Mouse (Mus musculus) heart, adult 2 months (tissue): ENCODE data around the gene Fa2h. TPM values are rescaled to one million over a fixed set of nuclear protein-coding genes. Genes with fewer than 3 reads are reported as not detected.

ENCODE experiments used
- DNase-seq, 2 experiments: peaks; one replicate each; pipeline ENCODE4 v3.0.0; 2021
- H3K27ac ChIP-seq: fragments of 200-600 bp; 2 replicates; pipeline ENCODE4 v1.8.1; 2022
- H3K27me3 ChIP-seq: fragments of 200-500 bp; 2 replicates; pipeline ENCODE4 v1.6.1; 2012; ENCODE audit warnings: mild to moderate bottlenecking, low read length, inconsistent platforms, mixed read lengths; ENCODE audit not compliant: control insufficient read depth, insufficient read depth
- H3K36me3 ChIP-seq: fragments of 200-500 bp; 2 replicates; pipeline ENCODE4 v1.6.1; 2012; ENCODE audit warnings: low read length, inconsistent platforms; ENCODE audit not compliant: control insufficient read depth, insufficient read depth
- H3K4me1 ChIP-seq: fragments of 200-500 bp; 2 replicates; pipeline ENCODE4 v1.6.1; 2011; ENCODE audit warnings: low read length; ENCODE audit not compliant: control insufficient read depth, insufficient read depth
- H3K4me3 ChIP-seq: fragments of 200-600 bp; 2 replicates; pipeline ENCODE4 v1.8.1; 2022
- H3K79me2 ChIP-seq: fragments of 200-500 bp; replicated peaks from 2 replicates; pipeline ENCODE4 v1.6.1; 2012; ENCODE audit warnings: mild to moderate bottlenecking, inconsistent platforms, low read length, moderate library complexity, mixed read lengths; ENCODE audit not compliant: control insufficient read depth, insufficient read depth
- H3K9ac ChIP-seq: fragments of 200-500 bp; 2 replicates; pipeline ENCODE4 v1.6.1; 2012; ENCODE audit warnings: low read depth, mild to moderate bottlenecking, control low read depth, inconsistent platforms, low read length, mixed read lengths
- CTCF ChIP-seq: fragments of 200-600 bp; IDR thresholded peaks from 2 replicates; pipeline ENCODE4 v1.8.1; 2022; ENCODE audit warnings: antibody characterized with exemption, mild to moderate bottlenecking, moderate library complexity
- EP300 ChIP-seq: fragments of 200-500 bp; IDR thresholded peaks from 2 replicates; pipeline ENCODE4 v1.6.1; 2011; ENCODE audit warnings: low read depth, low read length, control low read depth; ENCODE audit not compliant: insufficient read depth
- POLR2A ChIP-seq: fragments of 200-500 bp; IDR thresholded peaks from 2 replicates; pipeline ENCODE4 v1.6.1; 2011; ENCODE audit warnings: mild to moderate bottlenecking, low read depth, low read length, control low read depth; ENCODE audit not compliant: insufficient read depth
- WGBS: fragments of 180-500 bp; shearing (Covaris S2); methylation state at CpG from one replicate; pipeline ENCODE4 v1.1.7; 2018; 5-methylcytosine and 5-hydroxymethylcytosine counted together
- intact Hi-C: fragments of 180-260 bp; cut with DNase I; formaldehyde crosslinking; loops from one replicate; pipeline ENCODE4 v1.15.1; 2025
- polyA plus RNA-seq: library from polyadenylated mRNA; depleted of rRNA; stranded (reverse); fragments of >200 nt; gene quantifications from 2 replicates; pipeline ENCODE4 v1.2.3, GENCODE M21; 2012; rRNA removed
- total RNA-seq, 2 experiments: library from RNA; stranded (reverse); gene quantifications; 2 replicates each; pipeline ENCODE4 v1.2.3; 2021

The Fa2h gene
- total and polyA plus RNA-seq, 3 experiments, result 0.18 to 0.29 TPM; not detected in 1

GRCm38 (mm10) chr8:111299363-111299820 is 94.2 kb downstream of the Fa2h start:
- DNase-seq, result peak; percentile 69 to 77
- Histone ChIP-seq H3K9ac (peak overlapping the region; percentile 94), H3K36me3 (peaks cover 16% of the 10 kb centered on the region), H3K4me1 (no peaks in the 10 kb centered on the region), H3K27me3 (no peaks in the 10 kb centered on the region), H3K27ac (peak overlapping the region; percentile 93), H3K79me2 (0 out of 2 replicates have a peak, but pooled peaks cover 2% of the 10 kb centered on the region), H3K4me3 (peak overlapping the region; percentile 86)
- intact Hi-C loops, result loop anchor here (2.0 kb wide), 1 partner anchor 41 kb away; the partner anchor contains the start of gene Glg1
- under 1% methylated on average over 28 of the region's 28 CpGs for WGBS
- TF ChIP-seq EP300, result no peak
- TF ChIP-seq CTCF, result no peak
- TF ChIP-seq POLR2A, result no peak

- intact Hi-C loops, result loop anchor here (2.0 kb wide), 1 partner anchor 39 kb away; the partner anchor contains the start of gene Glg1
- Histone ChIP-seq H3K4me1 (no peaks in the 10 kb centered on the region), H3K9ac (no peak overlapping the region), H3K4me3 (no peak overlapping the region), H3K27me3 (no peaks in the 10 kb centered on the region), H3K79me2 (0 out of 2 replicates have a peak, but pooled peaks cover 2% of the 10 kb centered on the region), H3K27ac (no peak overlapping the region), H3K36me3 (peaks cover 19% of the 10 kb centered on the region)
- no peak for DNase-seq
- TF ChIP-seq POLR2A (no peak), CTCF (no peak), EP300 (no peak)
- 82% methylated on average over 1 of the region's 1 CpGs for WGBS
Observed at GRCm38 (mm10) chr8:111298011-111298410, 95.6 kb downstream of the Fa2h start.

Other genes starting within 250 kb of the Fa2h start
- 10 to 100 TPM; 85.0 to 98.0 TPM for gene Glg1, start 134.6 kb downstream of the Fa2h start, total RNA-seq
- gene Glg1, start 134.6 kb downstream of the Fa2h start, polyA plus RNA-seq, result 40.1 and 69.1 TPM in 2 replicates
- 10 to 100 TPM; 14.2 to 19.0 TPM for gene Rfwd3, start 93.6 kb downstream of the Fa2h start, total RNA-seq
- 9.4 and 18.2 TPM in 2 replicates for gene Rfwd3, start 93.6 kb downstream of the Fa2h start, polyA plus RNA-seq
- 1 to 10 TPM; 2.8 TPM for gene Mlkl, start 55.6 kb downstream of the Fa2h start, total RNA-seq
- 1.1 and 3.3 TPM in 2 replicates for gene Mlkl, start 55.6 kb downstream of the Fa2h start, polyA plus RNA-seq
- gene Wdr59, start 128.3 kb upstream of the Fa2h start, total RNA-seq, result 1 to 10 TPM; 6.9 to 7.0 TPM
- gene Wdr59, start 128.3 kb upstream of the Fa2h start, polyA plus RNA-seq, result 5.4 and 8.3 TPM in 2 replicates
- 10 to 100 TPM; 54.7 to 59.0 TPM for gene Znrf1, start 142.3 kb upstream of the Fa2h start, total RNA-seq
- gene Znrf1, start 142.3 kb upstream of the Fa2h start, polyA plus RNA-seq, result 66.7 and 86.2 TPM in 2 replicates
- gene Ldhd, start 236.6 kb upstream of the Fa2h start, total RNA-seq, result 10 to 100 TPM; 43.4 to 53.4 TPM
- gene Ldhd, start 236.6 kb upstream of the Fa2h start, polyA plus RNA-seq, result 52.1 and 56.2 TPM in 2 replicates
- gene Zfp1, start 249.6 kb upstream of the Fa2h start, total RNA-seq, result 1 to 10 TPM; 6.3 to 7.6 TPM
- gene Zfp1, start 249.6 kb upstream of the Fa2h start, polyA plus RNA-seq, result 4.3 and 6.4 TPM in 2 replicates